8 mouse cellular contexts compared by ENCODE assay signal in genomic region chr19:58861174-58861760, GRCm38 (mm10).
DNase-seq lines count a peak whose midpoint lies in the region; ATAC-seq lines count a peak whose summit lies in the region.

No protein-coding gene starts in this region.

- 16% methylated on average over 12 of the region's 12 CpGs for WGBS in kidney, embryonic 16.5 days
- 15% methylated on average over 11 of the region's 12 CpGs for WGBS in embryonic facial prominence, embryonic 15.5 days
- 18% methylated on average over 12 of the region's 12 CpGs for WGBS in midbrain, embryonic 16.5 days

- ATAC-seq in kidney, embryonic 16.5 days (ENCODE audit: low FRiP score, low TSS enrichment), result peak; percentile 83; the same call in 1 of the 2 replicates
- no peak for ATAC-seq in embryonic facial prominence, embryonic 15.5 days (ENCODE audit: insufficient number of reproducible peaks, low FRiP score, low TSS enrichment, low read depth)
- no peak; the same call in none of the 2 replicates for ATAC-seq in midbrain, embryonic 16.5 days

- peak overlapping the region; percentile 76 for H3K27ac ChIP-seq in kidney, embryonic 16.5 days (ENCODE audit: low read length)
- H3K27ac ChIP-seq in embryonic facial prominence, embryonic 15.5 days (replicated peaks), result no peak overlapping the region
- peak overlapping the region; percentile 83 for H3K27ac ChIP-seq in midbrain, embryonic 16.5 days (ENCODE audit: low read length)

- H3K36me3 ChIP-seq in kidney, embryonic 16.5 days (ENCODE audit: insufficient read depth, low read length), result no peaks in the 10 kb centered on the region
- no peaks in the 10 kb centered on the region for H3K36me3 ChIP-seq in embryonic facial prominence, embryonic 15.5 days
- no peaks in the 10 kb centered on the region for H3K36me3 ChIP-seq in midbrain, embryonic 16.5 days (ENCODE audit: control insufficient read depth, insufficient read depth, low read length)

- H3K4me3 ChIP-seq in kidney, embryonic 16.5 days (ENCODE audit: low read length), result peak overlapping the region; percentile 77
- H3K4me3 ChIP-seq in embryonic facial prominence, embryonic 15.5 days (replicated peaks), result peak overlapping the region; percentile 61
- H3K4me3 ChIP-seq in midbrain, embryonic 16.5 days (ENCODE audit: low read depth, low read length), result peak overlapping the region; percentile 65

- H3K4me2 ChIP-seq in kidney, embryonic 16.5 days (replicated peaks; ENCODE audit: low read depth, low read length), result peak overlapping the region; percentile 96
- H3K4me2 ChIP-seq in embryonic facial prominence, embryonic 15.5 days (replicated peaks), result peak overlapping the region; percentile 98
- H3K4me2 ChIP-seq in midbrain, embryonic 16.5 days (ENCODE audit: low read length), result peak overlapping the region; percentile 84

- H3K4me1 ChIP-seq in kidney, embryonic 16.5 days (ENCODE audit: insufficient read depth, low read length), result peaks cover 20% of the 10 kb centered on the region
- peaks cover 15% of the 10 kb centered on the region for H3K4me1 ChIP-seq in embryonic facial prominence, embryonic 15.5 days
- H3K4me1 ChIP-seq in midbrain, embryonic 16.5 days (ENCODE audit: control insufficient read depth, insufficient read depth, low read length), result peaks cover 16% of the 10 kb centered on the region; the same call in 1 of the 2 replicates

- peak overlapping the region; percentile 38; the same call in 1 of the 2 replicates for H3K9ac ChIP-seq in kidney, embryonic 16.5 days (replicated peaks; ENCODE audit: low read length)
- H3K9ac ChIP-seq in embryonic facial prominence, embryonic 15.5 days, result no peak overlapping the region
- H3K9ac ChIP-seq in midbrain, embryonic 16.5 days (ENCODE audit: low read depth, low read length), result peak overlapping the region; percentile 76

- no peaks in the 10 kb centered on the region for H3K27me3 ChIP-seq in kidney, embryonic 16.5 days (ENCODE audit: insufficient read depth, low read length)
- peaks cover 26% of the 10 kb centered on the region for H3K27me3 ChIP-seq in embryonic facial prominence, embryonic 15.5 days
- H3K27me3 ChIP-seq in midbrain, embryonic 16.5 days (ENCODE audit: control insufficient read depth, insufficient read depth, low read depth, low read length), result no peaks in the 10 kb centered on the region

- no peaks in the 10 kb centered on the region for H3K9me3 ChIP-seq in kidney, embryonic 16.5 days (ENCODE audit: low read length)
- no peaks in the 10 kb centered on the region for H3K9me3 ChIP-seq in embryonic facial prominence, embryonic 15.5 days (replicated peaks)
- no peaks in the 10 kb centered on the region for H3K9me3 ChIP-seq in midbrain, embryonic 16.5 days (replicated peaks; ENCODE audit: control insufficient read depth, low read length, poor library complexity, severe bottlenecking)

- DNase-seq in kidney, postnatal 4 days, result no peak
- DNase-seq in hindlimb bud, embryonic 11.5 days (ENCODE audit: extremely low spot score, low read depth, low spot score), result peak; percentile 35
- no peak for DNase-seq in frontal cortex, adult 2 months (ENCODE audit: extremely low spot score in 1 of 2, low spot score in 1 of 2)
- no peak for DNase-seq in layer of hippocampus, adult 9-11 months
- DNase-seq in cerebellum, postnatal 25 days, result no peak
